Mouse (Mus musculus): ENCODE results near the gene Mpv17l2. TPM values are rescaled to one million over a fixed set of nuclear protein-coding genes. Genes with fewer than 3 reads are reported as not detected.

Gene Mpv17l2
- polyA plus RNA-seq, 1 experiment from 2014 or later = 80.6 TPM

GRCm38 (mm10) chr8:70718297-70718696 lies 42.4 kb downstream of the Mpv17l2 start, which contains the start of gene Gm3336:
TSS of gene Gm3336 (plus strand) at chr8:70718543.
- no peaks in the 10 kb centered on the region; the same call in 1 of the 2 replicates for H3K36me3 ChIP-seq (ENCODE audit: control insufficient read depth, insufficient read depth)
- H3K9ac ChIP-seq (ENCODE audit: low read depth, low read length) = no peak within 1 kb of the TSS
- peak; percentile 52 for ATAC-seq
- peak; percentile 98 for TF ChIP-seq CTCF (IDR thresholded peaks at IDR 0.05; ENCODE audit: low read depth)
- H3K4me1 ChIP-seq (replicated peaks; ENCODE audit: control insufficient read depth, insufficient read depth, low read length) = no peaks in the 10 kb centered on the region
- no peaks in the 10 kb centered on the region for H3K9me3 ChIP-seq (ENCODE audit: control insufficient read depth)
- no peaks in the 10 kb centered on the region for H3K27me3 ChIP-seq (replicated peaks; ENCODE audit: control insufficient read depth, insufficient read depth, low read length)
- H3K4me3 ChIP-seq (ENCODE audit: low read depth, low read length) = no peak within 1 kb of the TSS
- H3K27ac ChIP-seq (ENCODE audit: low read depth, low read length) = no peak within 1 kb of the TSS
- 2% methylated on average over 17 of the region's 19 CpGs for WGBS
- H3K4me2 ChIP-seq (replicated peaks; ENCODE audit: low read depth) = peak within 1 kb of the TSS; percentile 45

GRCm38 (mm10) chr8:70716521-70717400 lies 44.0 kb downstream of the Mpv17l2 start:
- no peaks in the 10 kb centered on the region for H3K4me1 ChIP-seq (replicated peaks; ENCODE audit: control insufficient read depth, insufficient read depth, low read length)
- ATAC-seq = no peak
- H3K36me3 ChIP-seq (ENCODE audit: control insufficient read depth, insufficient read depth) = no peaks in the 10 kb centered on the region; the same call in 1 of the 2 replicates
- H3K4me3 ChIP-seq (ENCODE audit: low read depth, low read length) = no peak overlapping the region
- H3K9me3 ChIP-seq (ENCODE audit: control insufficient read depth) = no peaks in the 10 kb centered on the region
- H3K27me3 ChIP-seq (replicated peaks; ENCODE audit: control insufficient read depth, insufficient read depth, low read length) = no peaks in the 10 kb centered on the region
- 82% methylated on average over 40 of the region's 40 CpGs for WGBS
- H3K9ac ChIP-seq (ENCODE audit: low read depth, low read length) = no peak overlapping the region
- no peak for TF ChIP-seq CTCF (IDR thresholded peaks at IDR 0.05; ENCODE audit: low read depth)
- H3K4me2 ChIP-seq (replicated peaks; ENCODE audit: low read depth) = no peak overlapping the region
- H3K27ac ChIP-seq (ENCODE audit: low read depth, low read length) = no peak overlapping the region

- WGBS = 70% methylated on average over 2 of the region's 2 CpGs
- ATAC-seq = no peak
- H3K4me1 ChIP-seq (replicated peaks; ENCODE audit: control insufficient read depth, insufficient read depth, low read length) = no peaks in the 10 kb centered on the region
- no peak for TF ChIP-seq CTCF (IDR thresholded peaks at IDR 0.05; ENCODE audit: low read depth)
- H3K27ac ChIP-seq (ENCODE audit: low read depth, low read length) = no peak overlapping the region
- H3K27me3 ChIP-seq (replicated peaks; ENCODE audit: control insufficient read depth, insufficient read depth, low read length) = no peaks in the 10 kb centered on the region
- H3K9me3 ChIP-seq (ENCODE audit: control insufficient read depth) = no peaks in the 10 kb centered on the region
- no peak overlapping the region for H3K9ac ChIP-seq (ENCODE audit: low read depth, low read length)
- H3K4me2 ChIP-seq (replicated peaks; ENCODE audit: low read depth) = no peak overlapping the region
- H3K4me3 ChIP-seq (ENCODE audit: low read depth, low read length) = no peak overlapping the region
- no peaks in the 10 kb centered on the region; the same call in 1 of the 2 replicates for H3K36me3 ChIP-seq (ENCODE audit: control insufficient read depth, insufficient read depth)
These were observed 45.7 kb downstream of the Mpv17l2 start for GRCm38 (mm10) chr8:70715086-70715485.

- no peak for ATAC-seq
- no peaks in the 10 kb centered on the region; the same call in 1 of the 2 replicates for H3K36me3 ChIP-seq (ENCODE audit: control insufficient read depth, insufficient read depth)
- WGBS = 77% methylated on average over 7 of the region's 7 CpGs
These were observed 46.8 kb downstream of the Mpv17l2 start for GRCm38 (mm10) chr8:70713991-70714390.

GRCm38 (mm10) chr8:70711041-70711440 lies 49.7 kb downstream of the Mpv17l2 start:
- Histone ChIP-seq H3K9me3 (ENCODE audit: control insufficient read depth) (no peaks in the 10 kb centered on the region), H3K4me1 (replicated peaks; ENCODE audit: control insufficient read depth, insufficient read depth, low read length) (no peaks in the 10 kb centered on the region), H3K4me3 (ENCODE audit: low read depth, low read length) (no peak overlapping the region), H3K4me2 (replicated peaks; ENCODE audit: low read depth) (no peak overlapping the region), H3K27ac (ENCODE audit: low read depth, low read length) (no peak overlapping the region), H3K36me3 (ENCODE audit: control insufficient read depth, insufficient read depth) (no peaks in the 10 kb centered on the region), H3K27me3 (replicated peaks; ENCODE audit: control insufficient read depth, insufficient read depth, low read length) (no peaks in the 10 kb centered on the region), H3K9ac (ENCODE audit: low read depth, low read length) (no peak overlapping the region)
- ATAC-seq = no peak
- TF ChIP-seq CTCF (IDR thresholded peaks at IDR 0.05; ENCODE audit: low read depth) = no peak
- WGBS = 86% methylated on average over 11 of the region's 11 CpGs

More at GRCm38 (mm10) chr8:70713991-70714390, 46.8 kb downstream of the Mpv17l2 start:
- no peaks in the 10 kb centered on the region for H3K9me3 ChIP-seq (ENCODE audit: control insufficient read depth)
- H3K9ac ChIP-seq (ENCODE audit: low read depth, low read length) = no peak overlapping the region
- H3K4me2 ChIP-seq (replicated peaks; ENCODE audit: low read depth) = no peak overlapping the region
- H3K27ac ChIP-seq (ENCODE audit: low read depth, low read length) = no peak overlapping the region
- H3K4me3 ChIP-seq (ENCODE audit: low read depth, low read length) = no peak overlapping the region
- H3K4me1 ChIP-seq (replicated peaks; ENCODE audit: control insufficient read depth, insufficient read depth, low read length) = no peaks in the 10 kb centered on the region
- no peak for TF ChIP-seq CTCF (IDR thresholded peaks at IDR 0.05; ENCODE audit: low read depth)
- no peaks in the 10 kb centered on the region for H3K27me3 ChIP-seq (replicated peaks; ENCODE audit: control insufficient read depth, insufficient read depth, low read length)

GRCm38 (mm10) chr8:70710296-70710695 lies 50.5 kb downstream of the Mpv17l2 start:
- Histone ChIP-seq H3K9me3 (ENCODE audit: control insufficient read depth) (no peaks in the 10 kb centered on the region), H3K27ac (ENCODE audit: low read depth, low read length) (no peak overlapping the region), H3K4me3 (ENCODE audit: low read depth, low read length) (no peak overlapping the region), H3K9ac (ENCODE audit: low read depth, low read length) (no peak overlapping the region), H3K27me3 (replicated peaks; ENCODE audit: control insufficient read depth, insufficient read depth, low read length) (no peaks in the 10 kb centered on the region), H3K36me3 (ENCODE audit: control insufficient read depth, insufficient read depth) (no peaks in the 10 kb centered on the region), H3K4me1 (replicated peaks; ENCODE audit: control insufficient read depth, insufficient read depth, low read length) (no peaks in the 10 kb centered on the region), H3K4me2 (replicated peaks; ENCODE audit: low read depth) (no peak overlapping the region)
- ATAC-seq = no peak
- 86% methylated on average over 1 of the region's 1 CpGs for WGBS
- TF ChIP-seq CTCF (IDR thresholded peaks at IDR 0.05; ENCODE audit: low read depth) = no peak
